Mouse (Mus musculus) ES-Bruce4 (cell line): ENCODE data around the gene Trim40. TPM values are rescaled to one million over a fixed set of nuclear protein-coding genes. Genes with fewer than 3 reads are reported as not detected.

Source experiments
- H3K27ac ChIP-seq: 2 replicates; pipeline ENCODE4 v1.5.1; 2012; ENCODE audit warnings: low read length, inconsistent platforms; ENCODE audit not compliant: insufficient read depth
- H3K27me3 ChIP-seq: 2 replicates; pipeline ENCODE4 v1.6.1; 2012; ENCODE audit warnings: mild to moderate bottlenecking, low read length, inconsistent platforms; ENCODE audit not compliant: control insufficient read depth, poor library complexity, insufficient read depth, severe bottlenecking
- H3K36me3 ChIP-seq: 2 replicates; pipeline ENCODE4 v1.6.1; 2012; ENCODE audit warnings: inconsistent platforms, mild to moderate bottlenecking, low read length, moderate library complexity; ENCODE audit not compliant: control insufficient read depth, poor library complexity, insufficient read depth, severe bottlenecking
- H3K4me1 ChIP-seq: one replicate; pipeline ENCODE4 v1.8.1; 2011; ENCODE audit warnings: low read length; ENCODE audit not compliant: control insufficient read depth, insufficient read depth
- H3K4me3 ChIP-seq: 2 replicates; pipeline ENCODE4 v1.5.1; 2011; ENCODE audit warnings: low read depth, mild to moderate bottlenecking, low read length
- H3K9ac ChIP-seq: 2 replicates; pipeline ENCODE4 v1.6.1; 2012; ENCODE audit warnings: low read depth, mild to moderate bottlenecking, inconsistent platforms; ENCODE audit not compliant: poor library complexity, severe bottlenecking
- H3K9me3 ChIP-seq: replicated peaks from 2 replicates; pipeline ENCODE4 v1.6.1; 2012; ENCODE audit warnings: mild to moderate bottlenecking, low read length, inconsistent platforms; ENCODE audit not compliant: control insufficient read depth, poor library complexity, insufficient read depth, severe bottlenecking
- CTCF ChIP-seq: IDR thresholded peaks from one replicate; pipeline ENCODE4 v1.8.1; 2011; ENCODE audit warnings: low read depth, low read length
- EP300 ChIP-seq: IDR thresholded peaks from 2 replicates; pipeline ENCODE4 v1.6.1; 2011; ENCODE audit warnings: low read depth, low read length; ENCODE audit not compliant: insufficient read depth
- POLR2A ChIP-seq: IDR thresholded peaks from one replicate; pipeline ENCODE4 v1.8.1; 2011; ENCODE audit warnings: low read length; ENCODE audit not compliant: insufficient read depth
- polyA plus RNA-seq: library from polyadenylated mRNA; stranded (reverse); fragments of >200 nt; gene quantifications from 2 replicates; pipeline ENCODE4 v1.2.4, GENCODE M21; 2011; ENCODE audit warnings: low read depth; ENCODE audit not compliant: missing spikeins, insufficient read depth, insufficient read length

Trim40 gene
- polyA plus RNA-seq, 1 experiment, result not detected

DNA sequence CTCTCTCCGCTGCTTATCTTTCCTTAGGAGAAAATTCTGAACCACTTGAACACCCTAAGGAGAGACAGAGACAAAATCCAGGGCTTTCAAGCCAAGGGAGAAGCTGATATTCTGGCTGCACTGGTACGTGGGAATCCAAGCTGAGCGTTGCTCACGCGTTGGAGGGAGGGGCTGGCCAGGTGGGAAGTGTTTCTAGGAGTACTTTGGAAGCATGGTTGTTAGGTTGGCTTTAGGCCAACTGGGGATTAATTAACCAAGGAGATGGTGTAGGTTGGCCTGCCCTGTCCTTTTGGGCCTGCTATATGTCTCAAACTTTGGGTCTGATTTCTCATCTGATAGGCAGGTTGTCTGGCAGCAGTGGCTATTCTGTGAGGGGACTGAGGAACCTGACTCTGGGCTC, 38.7 kb downstream of the Trim40 start:
- no peak overlapping the region for H3K9ac ChIP-seq
- no peak for TF ChIP-seq CTCF
- no peak for TF ChIP-seq POLR2A
- no peak for TF ChIP-seq EP300
- peaks cover 36% of the 10 kb centered on the region for H3K36me3 ChIP-seq
- no peaks in the 10 kb centered on the region for H3K9me3 ChIP-seq
- H3K4me1 ChIP-seq, result no peaks in the 10 kb centered on the region
- no peaks in the 10 kb centered on the region for H3K27me3 ChIP-seq
- no peak overlapping the region for H3K27ac ChIP-seq
- no peak overlapping the region for H3K4me3 ChIP-seq

DNA sequence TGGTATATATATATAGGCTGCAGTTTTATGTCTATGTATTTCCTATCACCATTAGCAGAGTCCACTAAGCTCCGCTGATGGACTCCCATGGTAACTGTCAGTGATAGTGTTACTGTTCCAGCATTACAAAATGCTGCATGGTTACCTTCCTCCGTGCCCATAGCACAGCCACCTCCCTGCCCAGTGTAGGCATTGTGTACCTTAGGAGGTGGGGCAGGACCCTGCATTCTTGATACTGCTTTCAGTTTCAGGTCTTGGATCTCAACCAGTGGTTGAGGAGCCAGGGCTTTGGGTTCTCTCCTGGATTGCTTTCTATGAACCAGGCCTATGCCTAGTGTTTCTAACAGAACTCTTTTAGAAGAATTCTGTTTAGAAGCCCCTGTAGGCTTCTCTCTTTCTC, 39.9 kb downstream of the Trim40 start:
- H3K27me3 ChIP-seq, result no peaks in the 10 kb centered on the region
- H3K9ac ChIP-seq, result no peak overlapping the region
- H3K4me3 ChIP-seq, result no peak overlapping the region
- peaks cover 31% of the 10 kb centered on the region for H3K36me3 ChIP-seq
- H3K4me1 ChIP-seq, result peaks cover 6% of the 10 kb centered on the region
- TF ChIP-seq POLR2A (no peak), CTCF (no peak), EP300 (no peak)
- no peak overlapping the region for H3K27ac ChIP-seq
- no peaks in the 10 kb centered on the region for H3K9me3 ChIP-seq

- H3K36me3 ChIP-seq, result peaks cover 22% of the 10 kb centered on the region
These were observed 41.0 kb downstream of the Trim40 start for GRCm38 (mm10) chr17:36848911-36849310.

DNA sequence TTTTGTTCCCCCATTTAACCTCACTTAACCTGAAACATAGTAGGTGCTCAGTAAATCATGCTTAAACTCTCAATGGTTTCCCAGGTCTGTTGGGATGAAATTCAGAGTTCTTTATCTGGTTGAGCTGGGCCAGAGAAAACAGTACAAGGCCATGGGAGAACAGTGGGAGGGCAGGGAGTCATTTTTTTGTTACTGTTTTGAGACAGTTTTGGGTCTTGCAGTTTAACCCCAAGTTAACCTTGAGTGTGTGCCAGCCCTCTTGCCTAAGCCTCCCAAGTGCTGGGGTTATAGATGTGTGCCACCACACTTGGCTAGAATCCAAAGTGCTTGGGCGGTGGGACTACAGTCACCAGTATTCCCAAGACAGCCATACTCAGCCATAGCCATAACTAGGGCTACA, 45.2 kb downstream of the Trim40 start:
- Histone ChIP-seq H3K9me3 (no peaks in the 10 kb centered on the region), H3K36me3 (no peaks in the 10 kb centered on the region), H3K27ac (peak overlapping the region; percentile 84), H3K4me3 (no peak overlapping the region), H3K4me1 (peaks cover 7% of the 10 kb centered on the region), H3K27me3 (no peaks in the 10 kb centered on the region), H3K9ac (no peak overlapping the region)
- no peak for TF ChIP-seq EP300
- TF ChIP-seq POLR2A, result no peak
- TF ChIP-seq CTCF, result no peak

More at GRCm38 (mm10) chr17:36848911-36849310, 41.0 kb downstream of the Trim40 start:
- Histone ChIP-seq H3K9ac (no peak overlapping the region), H3K4me3 (no peak overlapping the region), H3K4me1 (peaks cover 6% of the 10 kb centered on the region), H3K9me3 (no peaks in the 10 kb centered on the region), H3K27me3 (no peaks in the 10 kb centered on the region), H3K27ac (no peak overlapping the region)
- no peak for TF ChIP-seq EP300
- no peak for TF ChIP-seq POLR2A
- TF ChIP-seq CTCF, result no peak

DNA sequence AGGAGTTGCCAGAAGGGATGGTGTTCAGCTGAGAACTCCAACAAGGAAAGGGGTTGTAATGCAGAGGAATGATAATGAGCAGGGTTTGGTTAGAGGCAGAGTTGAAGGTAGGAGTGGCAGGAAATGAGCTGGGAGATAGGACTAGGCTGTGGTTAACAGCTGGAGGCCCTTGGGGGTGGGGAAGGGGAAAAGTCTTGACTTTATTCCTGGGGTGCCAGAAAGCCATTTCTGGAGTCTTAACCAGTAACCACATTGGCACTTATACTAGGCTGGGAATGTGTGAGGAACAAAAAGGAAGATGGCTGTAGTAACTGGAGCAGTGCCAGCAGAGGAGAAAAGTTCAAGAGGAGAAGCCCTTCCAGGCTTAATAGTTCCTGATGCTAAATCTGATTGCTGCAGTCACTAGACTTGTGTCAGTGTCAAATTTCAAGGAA, 45.6 kb downstream of the Trim40 start:
- H3K27ac ChIP-seq, result peak overlapping the region; percentile 84
- no peak for TF ChIP-seq POLR2A
- no peak for TF ChIP-seq CTCF
- peak; percentile 86 for TF ChIP-seq EP300
- H3K27me3 ChIP-seq, result no peaks in the 10 kb centered on the region
- no peak overlapping the region for H3K9ac ChIP-seq
- no peaks in the 10 kb centered on the region for H3K9me3 ChIP-seq
- peaks cover 7% of the 10 kb centered on the region for H3K4me1 ChIP-seq
- no peak overlapping the region for H3K4me3 ChIP-seq
- no peaks in the 10 kb centered on the region for H3K36me3 ChIP-seq

- TF ChIP-seq EP300, result no peak
- no peak for TF ChIP-seq POLR2A
- no peak for TF ChIP-seq CTCF
- Histone ChIP-seq H3K27me3 (no peaks in the 10 kb centered on the region), H3K4me1 (peaks cover 7% of the 10 kb centered on the region), H3K4me3 (peak overlapping the region; percentile 0; the same call in 1 of the 2 replicates), H3K9me3 (no peaks in the 10 kb centered on the region), H3K27ac (peak overlapping the region; percentile 84), H3K36me3 (no peaks in the 10 kb centered on the region), H3K9ac (peak overlapping the region; percentile 2; the same call in 1 of the 2 replicates)
These were observed 46.2 kb downstream of the Trim40 start for GRCm38 (mm10) chr17:36843696-36844095.
